Mouse (Mus musculus): ENCODE data around the gene 6030458C11Rik. TPM values are rescaled to one million over a fixed set of nuclear protein-coding genes. Genes with fewer than 3 reads are reported as not detected.

6030458C11Rik gene
- polyA plus RNA-seq, 1 experiment from 2014 or later = 32.4 TPM

DNA sequence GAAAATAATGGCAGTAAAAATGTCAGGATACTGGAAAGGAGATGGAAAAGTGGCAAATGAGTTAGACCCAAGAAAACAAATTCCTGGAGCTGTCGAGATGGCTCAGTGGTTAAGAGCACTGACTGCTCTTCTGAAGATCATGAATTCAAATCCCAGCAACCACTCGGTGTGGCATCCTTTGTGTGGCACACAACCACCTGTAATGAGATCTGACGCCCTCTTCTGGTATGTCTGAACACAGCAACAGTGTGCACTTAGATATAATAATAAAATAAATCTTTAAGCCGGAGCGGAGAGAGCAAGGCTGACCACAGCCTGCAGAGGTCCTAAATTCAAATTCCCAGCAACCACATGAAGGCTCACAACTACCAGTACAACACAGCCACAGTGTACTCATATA lies 35.9 kb downstream of the 6030458C11Rik start:
- no peak overlapping the region for H3K4me2 ChIP-seq (ENCODE audit: low read depth, severe bottlenecking)
- no peak for DNase-seq (ENCODE audit: low spot score)
- no peak for ATAC-seq (ENCODE audit: insufficient number of reproducible peaks, low FRiP score, low TSS enrichment, low read depth)
- 78% methylated on average over 5 of the region's 5 CpGs for WGBS
- H3K9me3 ChIP-seq (ENCODE audit: control insufficient read depth, low read length) = no peaks in the 10 kb centered on the region
- no peaks in the 10 kb centered on the region for H3K4me1 ChIP-seq (ENCODE audit: control insufficient read depth, insufficient read depth, low read length)
- no peaks in the 10 kb centered on the region for H3K36me3 ChIP-seq (ENCODE audit: control insufficient read depth, insufficient read depth, low read length)
- H3K27ac ChIP-seq (replicated peaks; ENCODE audit: low read depth, low read length) = no peak overlapping the region
- H3K9ac ChIP-seq (ENCODE audit: low read length) = no peak overlapping the region
- no peaks in the 10 kb centered on the region for H3K27me3 ChIP-seq (ENCODE audit: control insufficient read depth, insufficient read depth, low read length)
- H3K4me3 ChIP-seq (ENCODE audit: low read depth, low read length) = no peak overlapping the region

DNA sequence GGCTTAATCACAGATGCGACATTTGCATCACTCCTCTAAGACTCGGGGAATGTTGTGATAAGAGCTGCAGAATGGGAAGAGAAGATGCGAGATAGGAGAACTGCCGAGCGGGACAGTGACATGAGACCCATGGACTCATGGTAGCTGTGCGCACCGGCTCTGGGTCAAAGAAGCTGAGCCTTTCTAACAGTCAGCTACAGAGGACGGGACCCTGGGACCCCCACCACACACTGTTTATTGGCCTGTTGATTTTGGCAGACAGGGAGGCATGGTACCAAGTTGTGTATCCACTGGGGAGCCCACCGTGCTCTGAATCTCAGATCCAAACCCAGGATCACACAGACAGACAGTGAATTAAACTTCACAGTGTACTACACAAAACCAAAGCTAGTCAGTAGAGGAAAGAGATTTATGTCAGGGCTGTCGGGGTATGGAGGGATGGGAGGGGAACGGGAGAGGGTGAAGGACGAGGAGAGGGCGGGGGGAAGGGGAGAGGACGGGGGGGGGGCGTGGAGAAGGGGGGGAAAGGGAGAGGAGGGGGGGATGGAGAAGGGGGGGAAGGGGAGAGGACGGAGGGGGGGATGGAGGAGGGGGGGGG lies 42.6 kb downstream of the 6030458C11Rik start:
- no peak for ATAC-seq (ENCODE audit: insufficient number of reproducible peaks, low FRiP score, low TSS enrichment, low read depth)
- Histone ChIP-seq H3K36me3 (ENCODE audit: control insufficient read depth, insufficient read depth, low read length) (no peaks in the 10 kb centered on the region), H3K27ac (replicated peaks; ENCODE audit: low read depth, low read length) (no peak overlapping the region), H3K9me3 (ENCODE audit: control insufficient read depth, low read length) (no peaks in the 10 kb centered on the region), H3K9ac (ENCODE audit: low read length) (no peak overlapping the region), H3K4me3 (ENCODE audit: low read depth, low read length) (no peak overlapping the region), H3K4me1 (ENCODE audit: control insufficient read depth, insufficient read depth, low read length) (no peaks in the 10 kb centered on the region), H3K4me2 (ENCODE audit: low read depth, severe bottlenecking) (no peak overlapping the region), H3K27me3 (ENCODE audit: control insufficient read depth, insufficient read depth, low read length) (no peaks in the 10 kb centered on the region)
- WGBS = 64% methylated on average over 12 of the region's 16 CpGs
- DNase-seq (ENCODE audit: low spot score) = no peak

DNA sequence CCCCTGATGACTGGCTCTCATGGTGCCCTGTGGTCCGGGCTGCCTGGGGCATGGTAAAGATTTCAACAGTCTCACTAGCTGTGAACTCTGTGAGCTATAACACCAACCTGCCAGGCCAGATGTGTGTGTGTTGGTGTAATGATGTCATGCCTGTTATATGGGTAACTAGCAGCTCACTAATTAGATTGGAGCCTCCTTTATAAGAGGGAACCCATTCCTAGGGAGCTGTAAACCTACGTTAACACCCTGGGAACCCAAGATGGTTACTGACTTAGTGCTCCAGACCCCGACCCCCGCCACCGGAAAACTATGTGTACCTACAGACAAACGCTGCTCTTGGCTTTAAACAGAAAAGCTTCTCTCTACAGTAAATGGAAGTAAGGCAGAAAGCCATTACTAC lies 43.2 kb downstream of the 6030458C11Rik start:
- H3K4me1 ChIP-seq (ENCODE audit: control insufficient read depth, insufficient read depth, low read length) = no peaks in the 10 kb centered on the region
- DNase-seq (ENCODE audit: low spot score) (no peak), ATAC-seq (ENCODE audit: insufficient number of reproducible peaks, low FRiP score, low TSS enrichment, low read depth) (peak; percentile 44; the same call in 1 of the 2 replicates)
- H3K9me3 ChIP-seq (ENCODE audit: control insufficient read depth, low read length) = peaks cover under 1% of the 10 kb centered on the region; the same call in 1 of the 2 replicates
- WGBS = 49% methylated on average over 6 of the region's 6 CpGs
- H3K36me3 ChIP-seq (ENCODE audit: control insufficient read depth, insufficient read depth, low read length) = no peaks in the 10 kb centered on the region
- no peak overlapping the region for H3K27ac ChIP-seq (replicated peaks; ENCODE audit: low read depth, low read length)
- no peak overlapping the region for H3K9ac ChIP-seq (ENCODE audit: low read length)
- no peak overlapping the region for H3K4me2 ChIP-seq (ENCODE audit: low read depth, severe bottlenecking)
- no peak overlapping the region for H3K4me3 ChIP-seq (ENCODE audit: low read depth, low read length)
- no peaks in the 10 kb centered on the region for H3K27me3 ChIP-seq (ENCODE audit: control insufficient read depth, insufficient read depth, low read length)

DNA sequence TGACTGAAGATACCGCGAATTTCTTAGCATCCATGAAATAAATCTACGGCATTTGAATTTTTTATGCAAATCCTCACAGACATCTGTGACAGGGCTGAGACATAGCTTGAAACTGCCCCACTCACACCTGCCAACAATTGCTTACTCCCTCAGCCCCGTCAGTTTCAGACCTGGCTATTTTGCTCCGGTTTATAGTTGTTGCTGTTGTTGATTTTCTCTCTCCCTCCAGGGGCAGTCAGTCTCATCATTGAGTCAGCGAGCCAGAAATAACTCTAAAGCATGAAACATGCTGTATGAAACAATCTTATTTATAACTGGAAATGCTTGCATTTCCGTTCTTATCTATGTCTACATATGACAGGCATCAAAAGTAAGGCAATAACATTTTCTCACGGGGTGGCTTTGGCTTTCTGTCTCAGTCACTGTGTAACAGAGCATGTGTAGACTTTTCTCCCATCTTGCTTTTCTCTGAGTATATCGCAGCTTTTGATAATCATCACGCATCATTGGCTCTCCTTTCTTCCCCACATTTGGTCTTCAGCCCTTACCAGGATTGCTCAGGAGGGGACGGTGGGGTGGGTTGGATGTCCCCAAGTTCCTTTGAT lies 50.2 kb downstream of the 6030458C11Rik start:
- H3K4me2 ChIP-seq (ENCODE audit: low read depth, severe bottlenecking) = no peak overlapping the region
- no peak overlapping the region for H3K4me3 ChIP-seq (ENCODE audit: low read depth, low read length)
- no peaks in the 10 kb centered on the region for H3K27me3 ChIP-seq (ENCODE audit: control insufficient read depth, insufficient read depth, low read length)
- WGBS = 85% methylated on average over 11 of the region's 11 CpGs
- no peak overlapping the region for H3K27ac ChIP-seq (replicated peaks; ENCODE audit: low read depth, low read length)
- ATAC-seq (ENCODE audit: insufficient number of reproducible peaks, low FRiP score, low TSS enrichment, low read depth) (no peak), DNase-seq (ENCODE audit: low spot score) (no peak)
- no peak overlapping the region for H3K9ac ChIP-seq (ENCODE audit: low read length)
- peaks cover 2% of the 10 kb centered on the region; the same call in 1 of the 2 replicates for H3K9me3 ChIP-seq (ENCODE audit: control insufficient read depth, low read length)
- no peaks in the 10 kb centered on the region for H3K4me1 ChIP-seq (ENCODE audit: control insufficient read depth, insufficient read depth, low read length)
- H3K36me3 ChIP-seq (ENCODE audit: control insufficient read depth, insufficient read depth, low read length) = no peaks in the 10 kb centered on the region

DNA sequence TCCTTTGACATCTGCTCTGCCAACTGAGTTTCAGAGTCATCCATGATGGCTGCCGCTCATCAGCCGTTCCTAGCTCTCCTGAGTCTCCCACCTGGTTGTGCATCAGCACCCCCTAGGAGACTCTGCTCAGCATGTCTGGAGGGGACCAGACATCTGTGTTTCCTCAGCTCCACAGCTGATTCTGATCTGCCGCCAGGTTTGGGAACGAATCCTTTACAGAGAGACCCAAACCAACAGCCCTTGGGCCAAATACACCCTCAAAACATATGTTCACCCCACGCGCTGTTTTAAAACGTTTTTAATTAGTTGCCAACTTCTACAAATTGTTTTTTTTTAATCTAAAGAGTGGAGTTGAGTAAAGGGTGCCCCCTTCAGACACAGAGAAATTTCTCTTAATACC lies 53.5 kb downstream of the 6030458C11Rik start:
- Histone ChIP-seq H3K9ac (ENCODE audit: low read length) (no peak overlapping the region), H3K4me1 (ENCODE audit: control insufficient read depth, insufficient read depth, low read length) (no peaks in the 10 kb centered on the region), H3K4me2 (ENCODE audit: low read depth, severe bottlenecking) (no peak overlapping the region), H3K36me3 (ENCODE audit: control insufficient read depth, insufficient read depth, low read length) (no peaks in the 10 kb centered on the region), H3K4me3 (ENCODE audit: low read depth, low read length) (no peak overlapping the region), H3K27me3 (ENCODE audit: control insufficient read depth, insufficient read depth, low read length) (no peaks in the 10 kb centered on the region), H3K9me3 (ENCODE audit: control insufficient read depth, low read length) (no peaks in the 10 kb centered on the region), H3K27ac (replicated peaks; ENCODE audit: low read depth, low read length) (no peak overlapping the region)
- no peak for ATAC-seq (ENCODE audit: insufficient number of reproducible peaks, low FRiP score, low TSS enrichment, low read depth)
- no peak for DNase-seq (ENCODE audit: low spot score)
- WGBS = 49% methylated on average over 7 of the region's 7 CpGs

DNA sequence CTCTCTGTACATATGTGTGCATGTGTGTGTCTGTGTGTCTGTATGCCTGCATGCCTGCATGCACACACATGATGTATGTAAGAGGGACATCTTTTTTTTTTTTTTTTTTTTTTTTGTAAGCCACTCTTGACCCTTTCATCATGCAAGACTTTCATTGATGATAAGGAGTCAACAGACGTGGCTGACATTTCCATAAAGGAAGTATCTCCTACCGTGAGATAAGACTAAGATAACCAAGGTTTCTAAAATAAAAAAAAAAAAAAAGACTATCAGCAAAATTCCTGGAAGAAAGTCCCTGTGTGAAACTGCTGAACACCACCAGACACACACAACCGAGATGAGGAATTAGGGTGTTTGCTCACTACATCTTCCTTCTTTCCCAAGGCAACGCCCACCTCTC lies 57.6 kb downstream of the 6030458C11Rik start:
- 78% methylated on average over 4 of the region's 4 CpGs for WGBS
- H3K9ac ChIP-seq (ENCODE audit: low read length) = no peak overlapping the region
- no peaks in the 10 kb centered on the region for H3K9me3 ChIP-seq (ENCODE audit: control insufficient read depth, low read length)
- DNase-seq (ENCODE audit: low spot score) = no peak
- H3K27ac ChIP-seq (replicated peaks; ENCODE audit: low read depth, low read length) = no peak overlapping the region
- H3K4me1 ChIP-seq (ENCODE audit: control insufficient read depth, insufficient read depth, low read length) = no peaks in the 10 kb centered on the region
- no peaks in the 10 kb centered on the region for H3K36me3 ChIP-seq (ENCODE audit: control insufficient read depth, insufficient read depth, low read length)
- H3K27me3 ChIP-seq (ENCODE audit: control insufficient read depth, insufficient read depth, low read length) = no peaks in the 10 kb centered on the region
- ATAC-seq (ENCODE audit: insufficient number of reproducible peaks, low FRiP score, low TSS enrichment, low read depth) = no peak
- H3K4me3 ChIP-seq (ENCODE audit: low read depth, low read length) = no peak overlapping the region
- no peak overlapping the region for H3K4me2 ChIP-seq (ENCODE audit: low read depth, severe bottlenecking)

DNA sequence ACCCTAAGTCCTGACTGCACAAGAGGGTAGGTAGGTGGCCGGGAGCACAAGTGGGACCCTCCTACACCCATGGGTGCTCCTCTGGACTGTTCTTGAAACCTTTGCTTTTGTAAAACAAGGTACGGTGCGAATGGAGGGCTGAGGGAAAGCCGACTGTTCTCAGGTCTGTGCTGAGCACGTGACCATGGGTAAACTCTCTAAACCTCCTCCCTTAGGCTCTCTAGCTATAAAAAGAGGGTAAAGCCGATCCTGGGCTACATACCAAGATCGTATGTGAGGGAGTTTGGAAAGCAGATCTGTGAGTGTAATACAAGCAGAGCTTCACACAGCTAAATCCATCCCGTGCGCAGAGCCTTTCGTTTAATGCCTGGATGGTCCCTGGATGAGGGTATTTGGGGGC lies 61.3 kb downstream of the 6030458C11Rik start:
- no peak overlapping the region for H3K27ac ChIP-seq (replicated peaks; ENCODE audit: low read depth, low read length)
- WGBS = 59% methylated on average over 10 of the region's 10 CpGs
- no peak overlapping the region for H3K9ac ChIP-seq (ENCODE audit: low read length)
- ATAC-seq (ENCODE audit: insufficient number of reproducible peaks, low FRiP score, low TSS enrichment, low read depth) = no peak
- no peaks in the 10 kb centered on the region for H3K4me1 ChIP-seq (ENCODE audit: control insufficient read depth, insufficient read depth, low read length)
- no peaks in the 10 kb centered on the region for H3K36me3 ChIP-seq (ENCODE audit: control insufficient read depth, insufficient read depth, low read length)
- DNase-seq (ENCODE audit: low spot score) = no peak
- 0 out of 2 replicates have a peak, but pooled peaks cover 2% of the 10 kb centered on the region for H3K27me3 ChIP-seq (ENCODE audit: control insufficient read depth, insufficient read depth, low read length)
- H3K4me2 ChIP-seq (ENCODE audit: low read depth, severe bottlenecking) = no peak overlapping the region
- no peaks in the 10 kb centered on the region for H3K9me3 ChIP-seq (ENCODE audit: control insufficient read depth, low read length)
- H3K4me3 ChIP-seq (ENCODE audit: low read depth, low read length) = no peak overlapping the region

DNA sequence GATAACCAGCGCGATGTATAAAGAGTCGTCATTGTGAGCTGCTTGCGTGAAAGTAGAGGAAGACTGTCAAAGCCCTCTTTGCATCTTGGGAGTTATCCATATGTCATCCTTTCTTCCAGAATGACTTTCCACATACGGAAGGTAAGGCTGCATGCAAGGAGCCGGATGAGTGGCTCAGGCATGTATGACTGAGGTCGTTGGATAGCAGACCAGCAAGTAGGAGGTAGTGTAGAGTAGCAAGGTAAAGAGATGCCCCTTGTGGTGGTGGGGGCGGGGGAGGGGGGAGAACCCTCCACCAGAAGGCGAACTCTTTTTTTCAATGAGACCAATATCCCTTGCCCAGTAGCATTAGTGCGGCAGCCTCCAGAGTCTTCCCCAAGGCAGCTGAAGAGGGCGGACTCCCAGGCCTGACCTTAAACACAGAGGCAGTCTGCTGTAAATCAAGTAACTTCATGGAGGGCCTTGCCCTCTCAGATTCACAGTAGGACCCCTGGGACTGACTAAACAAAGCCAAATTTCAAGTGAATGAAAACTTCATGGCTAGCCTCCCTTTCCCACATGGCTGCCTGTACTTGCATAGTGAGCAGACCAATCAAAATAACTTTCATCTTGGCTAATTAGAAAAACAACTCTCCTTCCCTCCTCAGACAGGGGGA lies 62.1 kb downstream of the 6030458C11Rik start:
- H3K27ac ChIP-seq (replicated peaks; ENCODE audit: low read depth, low read length) = no peak overlapping the region
- no peaks in the 10 kb centered on the region for H3K4me1 ChIP-seq (ENCODE audit: control insufficient read depth, insufficient read depth, low read length)
- WGBS = 64% methylated on average over 11 of the region's 11 CpGs
- ATAC-seq (ENCODE audit: insufficient number of reproducible peaks, low FRiP score, low TSS enrichment, low read depth) = no peak
- H3K9me3 ChIP-seq (ENCODE audit: control insufficient read depth, low read length) = no peaks in the 10 kb centered on the region
- no peak overlapping the region for H3K9ac ChIP-seq (ENCODE audit: low read length)
- H3K4me2 ChIP-seq (ENCODE audit: low read depth, severe bottlenecking) = no peak overlapping the region
- DNase-seq (ENCODE audit: low spot score) = peak; percentile 42
- 0 out of 2 replicates have a peak, but pooled peaks cover 2% of the 10 kb centered on the region for H3K27me3 ChIP-seq (ENCODE audit: control insufficient read depth, insufficient read depth, low read length)
- H3K36me3 ChIP-seq (ENCODE audit: control insufficient read depth, insufficient read depth, low read length) = no peaks in the 10 kb centered on the region
- no peak overlapping the region for H3K4me3 ChIP-seq (ENCODE audit: low read depth, low read length)
